ENCODE assay signal across 19 mouse cellular contexts in the genomic region with DNA sequence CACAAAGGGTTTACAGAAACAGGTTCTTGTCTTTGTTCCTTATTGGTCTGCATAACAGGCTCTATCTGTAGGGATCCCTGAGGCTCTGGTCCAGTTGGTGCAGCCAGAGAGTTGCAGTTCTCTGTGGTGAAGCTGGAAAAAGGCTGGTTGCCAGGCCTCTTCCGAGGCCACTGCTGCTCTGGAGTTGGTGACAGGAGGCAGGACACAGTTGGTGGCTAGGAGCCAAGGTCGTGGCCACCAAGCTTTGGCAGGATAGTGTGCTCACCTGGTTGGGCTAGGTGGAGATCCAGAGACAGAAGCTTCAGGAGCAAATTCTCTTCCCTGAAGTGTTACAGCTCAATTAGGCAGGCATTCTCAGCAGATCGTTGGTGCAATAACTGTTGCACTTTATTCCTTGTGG.
A peak's percentile ranks its signal among the peaks of the same experiment; 100 is the strongest.
DNase-seq lines count a peak whose midpoint lies in the region; ATAC-seq and TF ChIP-seq lines count a peak whose summit lies in the region.
"Had no signal": no experiment of that assay in that cellular context is flagged by ENCODE, and none has a peak within 500 bp of the region (broad histone marks: within the 10 kb centered on the region; RNA-seq: fewer than 3 reads in every experiment).

No protein-coding gene starts in this region.

- no peak overlapping the region for H3K4me3 ChIP-seq in cerebellum, adult 2 months (replicated peaks; ENCODE audit: insufficient read depth, low read depth, low read length)
- H3K4me3 ChIP-seq in heart, embryonic 12.5 days: no peak overlapping the region
- H3K4me3 ChIP-seq: embryonic facial prominence, embryonic 10.5 days; forebrain, embryonic 13.5 days; heart, adult 2 months; hindbrain, embryonic 10.5 days had no signal

- no peak overlapping the region for H3K9ac ChIP-seq in heart, embryonic 12.5 days
- H3K9ac ChIP-seq: forebrain, embryonic 13.5 days; forebrain, postnatal 0 days had no signal

- no peak for TF ChIP-seq CTCF in cerebellum, adult 2 months (IDR thresholded peaks at IDR 0.05; ENCODE audit: borderline replicate concordance, insufficient read depth, low read depth, low read length)

- H3K4me2 ChIP-seq in heart, embryonic 12.5 days: no peak overlapping the region
- H3K4me2 ChIP-seq: forebrain, embryonic 13.5 days; heart, embryonic 11.5 days had no signal

- H3K9me3 ChIP-seq in heart, embryonic 12.5 days (replicated peaks): no peaks in the 10 kb centered on the region
- H3K9me3 ChIP-seq: embryonic facial prominence, embryonic 10.5 days; forebrain, embryonic 13.5 days; hindbrain, embryonic 10.5 days had no signal

- TF ChIP-seq POLR2A in cerebellum, adult 2 months (IDR thresholded peaks at IDR 0.05; ENCODE audit: borderline replicate concordance, insufficient read depth, low read length): no peak

- 4% methylated on average over 3 of the region's 3 CpGs for WGBS in cerebellum, adult 2 months
- WGBS in heart, embryonic 12.5 days: 63% methylated on average over 3 of the region's 3 CpGs

- peak; percentile 17 to 41 for DNase-seq in cerebellum, adult 2 months
- peak; percentile 52 for DNase-seq in left cerebral cortex, postnatal 4 days
- no peak for DNase-seq in left cerebral cortex, adult 8-10 months (ENCODE audit: low spot score in 2 of 2)
- peak; percentile 82 to 83 for DNase-seq in cerebellum, postnatal 14 days
- DNase-seq: adrenal gland, postnatal 25 days; forebrain, postnatal 0 days; gastrocnemius, postnatal 14 days; heart, adult 2 months; kidney, adult 11 months had no signal

- H3K27me3 ChIP-seq in cerebellum, adult 2 months (ENCODE audit: control insufficient read depth, insufficient read depth, low read length): no peaks in the 10 kb centered on the region
- H3K27me3 ChIP-seq in heart, embryonic 12.5 days (replicated peaks): no peaks in the 10 kb centered on the region
- H3K27me3 ChIP-seq: CH12.LX; forebrain, embryonic 13.5 days; Patski had no signal

- no peak overlapping the region for H3K27ac ChIP-seq in cerebellum, adult 2 months (ENCODE audit: insufficient read depth, low read length)
- no peak overlapping the region for H3K27ac ChIP-seq in heart, embryonic 12.5 days (ENCODE audit: poor library complexity, severe bottlenecking)
- H3K27ac ChIP-seq: embryonic facial prominence, embryonic 10.5 days; forebrain, embryonic 13.5 days; heart, adult 2 months; hindbrain, embryonic 10.5 days had no signal

- no peaks in the 10 kb centered on the region for H3K36me3 ChIP-seq in heart, embryonic 12.5 days
- H3K36me3 ChIP-seq: embryonic facial prominence, embryonic 10.5 days; hindbrain, embryonic 10.5 days had no signal

- no peak for ATAC-seq in cerebellum, adult (ENCODE audit: insufficient number of reproducible peaks, low FRiP score, low TSS enrichment)
- no peak for ATAC-seq in heart, embryonic 12.5 days (ENCODE audit: insufficient number of reproducible peaks, low FRiP score)
- ATAC-seq: activated CD4-positive, CD25-positive, alpha-beta regulatory T cell, adult 4 months; forebrain, embryonic 13.5 days; forebrain, postnatal 0 days; hindbrain, embryonic 16.5 days; Patski had no signal

- no peaks in the 10 kb centered on the region for H3K4me1 ChIP-seq in cerebellum, adult 2 months (ENCODE audit: control insufficient read depth, insufficient read depth, low read length)
- 0 out of 2 replicates have a peak, but pooled peaks cover 3% of the 10 kb centered on the region for H3K4me1 ChIP-seq in heart, embryonic 12.5 days (replicated peaks)
- H3K4me1 ChIP-seq: embryonic facial prominence, embryonic 10.5 days; forebrain, embryonic 13.5 days; hindbrain, embryonic 10.5 days had no signal

- intact Hi-C loops in left cerebral cortex, postnatal 4 days (cut with DNase I): no loop called here

Comparison
In these comparisons a context has a peak if more than half of its experiments do, and no peak if none do; other contexts are left out.
1. DNase-seq: peak in cerebellum, adult 2 months (2 of 2), left cerebral cortex, postnatal 4 days (single experiment) and cerebellum, postnatal 14 days (2 of 2); none in left cerebral cortex, adult 8-10 months (0 of 2).